Mouse (Mus musculus): Measurements from ENCODE around the gene Ube2e3.

Ube2e3 gene

DNA sequence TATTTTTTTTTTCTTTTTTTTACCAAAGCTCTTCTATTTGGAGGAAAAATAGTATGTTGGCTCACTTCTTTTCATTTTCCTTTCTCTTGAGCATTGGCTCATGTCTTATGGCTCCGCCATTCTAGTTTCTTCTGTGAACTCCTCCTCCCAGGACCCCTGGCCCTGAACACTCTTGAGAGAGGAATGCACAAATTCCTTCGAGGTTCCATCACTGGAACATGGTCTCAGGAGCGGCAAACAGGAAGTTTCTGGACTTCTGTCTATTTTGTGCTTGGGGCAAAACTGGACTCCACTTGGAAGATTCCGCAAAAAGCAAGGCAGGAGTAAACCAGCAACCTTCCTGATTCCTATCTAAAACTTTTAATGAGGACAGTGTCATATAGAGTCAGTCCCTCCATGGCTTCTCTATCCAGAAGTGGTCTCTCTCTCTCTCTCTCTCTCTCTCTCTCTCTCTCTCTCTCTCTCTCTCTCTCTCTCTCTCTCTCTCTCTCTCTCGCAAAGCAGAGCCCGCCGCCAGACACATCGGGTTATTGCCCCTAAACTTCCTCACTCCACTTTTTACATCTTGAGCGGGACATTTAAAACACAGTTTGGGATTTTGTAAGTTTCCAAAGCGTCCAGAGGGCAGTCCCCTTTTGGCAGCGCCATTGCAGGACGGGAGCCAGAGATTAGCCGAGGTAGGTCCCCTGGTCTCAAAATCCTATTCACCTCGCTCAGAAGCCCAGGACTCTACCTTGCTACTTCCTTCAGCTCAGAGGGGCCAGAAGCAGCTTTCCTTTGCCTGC lies at the start of gene Ube2e3:
Gene Ube2e3 (plus strand): TSS at position 399 of the 785 bp plus-strand sequence.
- no peak for DNase-seq (ENCODE audit: low read depth, low spot score)

DNA sequence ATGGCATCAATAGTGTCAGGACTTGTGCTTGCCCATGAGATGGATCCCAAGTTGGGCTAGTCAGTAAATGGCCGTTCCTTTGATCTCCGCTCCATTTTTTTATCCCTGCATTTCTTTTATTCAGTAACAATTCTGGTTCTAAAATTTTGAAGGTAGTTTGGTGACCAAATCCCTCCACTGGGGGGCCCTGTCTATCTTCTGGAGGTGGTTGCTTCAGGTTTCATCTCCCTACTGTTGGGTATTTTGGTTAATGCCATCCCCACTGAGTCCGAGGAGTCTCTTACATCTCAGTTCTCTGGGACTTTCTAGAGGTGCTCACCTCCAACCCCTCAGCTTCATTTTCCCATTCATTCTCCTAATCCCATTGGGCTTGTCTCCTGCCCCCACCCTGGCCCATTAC lies 38.0 kb upstream of the Ube2e3 start:
- DNase-seq (ENCODE audit: low read depth, low spot score) = no peak

DNA sequence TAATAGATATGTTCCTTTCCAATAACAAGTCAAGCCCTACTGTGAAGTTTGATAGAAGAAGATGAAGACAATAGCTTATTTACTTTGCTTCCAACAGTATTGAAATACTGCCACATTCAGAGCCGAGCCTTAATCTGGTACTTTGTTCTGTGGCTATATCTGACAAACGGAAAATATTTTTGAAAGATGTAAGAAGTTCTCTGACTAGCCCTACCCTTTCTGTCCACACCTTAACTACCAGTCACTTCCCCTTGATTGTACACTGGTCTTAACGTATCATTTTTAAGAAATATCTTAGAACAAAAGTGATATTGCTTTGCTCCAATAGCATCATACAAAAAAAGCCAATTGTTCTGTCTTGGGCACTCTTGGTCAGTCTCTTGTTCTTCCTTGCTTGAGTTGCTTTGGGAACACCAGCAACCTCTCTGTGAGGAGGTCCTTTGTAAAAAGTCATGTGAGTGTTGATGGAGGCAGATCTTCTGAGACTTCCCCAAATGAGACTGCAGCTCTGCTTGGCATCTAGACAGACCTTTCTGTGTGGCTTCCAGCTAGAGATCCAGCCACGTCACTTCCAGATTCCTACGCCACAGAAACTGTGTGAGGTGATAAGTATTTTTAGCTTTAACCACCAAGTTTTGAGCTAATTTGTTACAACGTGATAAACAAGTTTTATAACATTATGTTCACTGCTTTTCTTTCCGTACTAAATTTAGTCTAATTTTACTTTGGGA lies 26.3 kb upstream of the Ube2e3 start:
- peak; percentile 7 for DNase-seq (ENCODE audit: low read depth, low spot score)

DNA sequence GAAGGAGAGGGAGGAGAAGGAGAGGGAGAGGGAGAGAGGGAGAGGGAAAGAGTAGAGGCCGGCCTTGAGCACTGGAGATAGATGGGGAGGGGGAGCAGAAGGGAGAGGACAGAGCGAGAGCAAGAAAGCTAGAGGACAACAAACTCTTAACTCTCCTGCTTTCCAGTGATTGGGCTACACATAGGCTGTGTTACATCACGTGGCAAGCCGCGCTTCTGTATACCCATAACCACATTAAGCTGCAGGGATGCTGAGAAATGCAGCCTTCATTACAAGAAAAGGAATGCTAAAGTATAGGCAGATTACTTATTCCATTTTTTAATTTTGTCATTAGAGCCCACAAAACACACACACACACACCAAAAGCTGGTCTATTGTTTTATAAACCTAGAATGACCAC lies 23.6 kb upstream of the Ube2e3 start:
- no peak for DNase-seq (ENCODE audit: low read depth, low spot score)

GRCm38 (mm10) chr2:78845274-78845673 lies 22.6 kb upstream of the Ube2e3 start:
- DNase-seq (ENCODE audit: low read depth, low spot score) = no peak

DNA sequence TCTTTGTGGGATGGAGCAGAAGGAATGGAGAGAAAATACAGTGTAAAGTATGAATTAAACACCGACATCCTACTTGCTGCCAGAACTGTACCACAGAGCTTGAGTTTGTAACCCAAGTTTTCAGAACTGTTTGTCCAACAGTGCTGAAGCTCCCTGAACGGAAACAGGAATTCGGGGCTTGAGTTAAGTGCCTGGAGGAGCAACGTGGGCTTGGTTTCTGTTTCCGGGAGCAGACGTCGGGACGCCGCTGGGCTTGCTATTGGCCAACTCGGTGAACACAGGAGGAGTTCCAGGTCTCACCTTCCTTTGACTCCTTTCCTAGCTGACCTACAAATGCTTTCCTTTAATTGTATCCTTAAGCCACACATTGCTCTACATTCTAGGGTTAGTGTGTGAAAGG lies 22.2 kb upstream of the Ube2e3 start:
- DNase-seq (ENCODE audit: low read depth, low spot score) = no peak

GRCm38 (mm10) chr2:78854315-78854714 lies 13.6 kb upstream of the Ube2e3 start:
- no peak for DNase-seq (ENCODE audit: low read depth, low spot score)

GRCm38 (mm10) chr2:78858628-78859027 lies 9.3 kb upstream of the Ube2e3 start:
- DNase-seq (ENCODE audit: low read depth, low spot score) = no peak

DNA sequence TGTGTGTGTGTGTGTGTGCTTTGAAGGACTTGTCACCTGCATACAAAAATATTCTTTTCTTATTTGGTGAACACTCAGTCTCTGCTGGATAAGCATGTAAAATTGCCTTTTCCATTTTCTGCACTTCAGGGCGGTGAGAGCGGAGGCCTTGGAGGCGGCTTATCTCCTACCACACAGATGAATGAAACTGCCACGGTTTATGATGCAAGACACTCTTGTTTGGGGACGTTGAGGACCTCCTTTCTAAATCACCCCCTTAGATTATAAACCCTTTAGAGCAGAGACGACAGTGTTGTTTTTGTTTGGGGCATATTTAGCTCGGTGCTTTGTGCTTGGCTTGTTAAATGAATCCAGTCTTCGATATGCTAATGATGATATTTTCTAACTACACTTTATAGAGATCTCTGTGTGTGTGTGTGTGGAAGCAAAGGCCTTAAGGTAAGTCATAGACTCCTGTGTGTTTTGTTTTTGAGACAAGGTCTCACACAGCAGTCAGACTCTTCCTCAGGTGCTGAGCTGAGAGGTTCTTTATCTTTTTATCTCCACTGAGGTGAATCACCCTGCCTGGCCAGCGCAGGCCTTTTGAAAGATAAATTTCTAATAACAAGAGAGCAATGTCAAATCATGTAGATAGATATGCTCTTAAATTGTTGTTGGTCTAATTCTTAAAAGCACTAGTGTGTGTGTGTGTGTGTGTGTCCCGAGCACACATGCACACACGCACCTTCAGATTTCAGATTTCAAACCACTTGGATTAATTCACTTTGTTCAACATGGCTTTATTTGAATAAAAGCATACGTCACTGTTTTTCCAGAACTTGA lies 8.4 kb upstream of the Ube2e3 start:
- DNase-seq (ENCODE audit: low read depth, low spot score) = no peak

DNA sequence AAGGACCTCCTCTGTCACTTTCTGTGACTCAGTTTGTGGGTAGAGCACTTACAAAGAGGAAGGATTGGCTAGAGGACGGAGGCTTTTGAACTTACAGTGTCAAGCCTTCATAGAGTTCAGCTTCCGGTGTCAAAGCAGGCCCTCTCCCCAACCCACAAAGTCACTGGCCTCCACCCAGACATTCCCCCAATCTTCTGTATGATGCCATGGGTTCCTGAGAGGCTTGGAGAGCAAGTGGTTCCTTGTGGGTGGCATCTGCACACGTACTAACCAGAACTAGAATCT lies 7.9 kb upstream of the Ube2e3 start:
- no peak for DNase-seq (ENCODE audit: low read depth, low spot score)

DNA sequence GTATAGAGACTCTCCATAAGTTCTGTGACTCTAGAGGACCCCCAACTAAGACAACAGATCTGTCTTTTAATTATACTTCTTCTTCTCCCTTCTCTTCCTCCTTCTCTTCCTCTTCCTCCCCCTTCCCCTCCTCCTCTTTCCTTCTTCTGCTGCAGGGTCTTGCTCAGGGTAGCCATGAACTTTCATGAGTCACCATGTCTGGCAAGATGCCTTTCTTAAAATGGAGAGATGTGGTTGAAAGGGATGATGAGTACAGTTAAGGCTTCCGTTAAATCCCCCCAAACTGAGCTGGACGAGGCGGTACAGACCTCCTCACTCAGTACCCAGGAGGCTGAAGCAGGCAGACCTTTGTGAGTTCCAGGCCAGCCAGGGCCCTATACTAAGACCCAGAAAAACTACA lies 3.8 kb upstream of the Ube2e3 start:
- no peak for DNase-seq (ENCODE audit: low read depth, low spot score)

DNA sequence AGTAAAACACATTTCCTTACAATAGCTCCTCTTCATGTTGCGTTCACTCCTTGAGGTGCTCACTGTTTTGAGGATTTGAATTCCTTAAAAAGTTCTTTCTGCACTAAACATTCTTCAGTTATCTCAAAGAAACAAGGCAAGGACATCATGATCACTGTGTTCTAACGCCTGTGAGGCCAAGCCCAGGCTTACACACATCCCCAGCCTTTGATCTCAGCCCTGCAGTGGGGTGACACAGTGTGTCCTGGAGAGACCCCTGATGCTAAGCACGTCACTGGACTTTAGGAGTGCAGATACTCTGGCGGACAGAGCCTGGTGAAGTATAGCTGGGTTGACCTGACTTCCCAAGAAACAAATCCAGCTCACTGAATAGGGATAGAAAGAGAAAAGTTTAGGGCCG lies 3.1 kb upstream of the Ube2e3 start:
- no peak for DNase-seq (ENCODE audit: low read depth, low spot score)

- DNase-seq (ENCODE audit: low read depth, low spot score) = peak; percentile 79
These were observed 559 bp downstream of the Ube2e3 start for GRCm38 (mm10) chr2:78868511-78868854.

GRCm38 (mm10) chr2:78868951-78869720 lies 1.2 kb downstream of the Ube2e3 start:
- DNase-seq (ENCODE audit: low read depth, low spot score) = peak; percentile 91

DNA sequence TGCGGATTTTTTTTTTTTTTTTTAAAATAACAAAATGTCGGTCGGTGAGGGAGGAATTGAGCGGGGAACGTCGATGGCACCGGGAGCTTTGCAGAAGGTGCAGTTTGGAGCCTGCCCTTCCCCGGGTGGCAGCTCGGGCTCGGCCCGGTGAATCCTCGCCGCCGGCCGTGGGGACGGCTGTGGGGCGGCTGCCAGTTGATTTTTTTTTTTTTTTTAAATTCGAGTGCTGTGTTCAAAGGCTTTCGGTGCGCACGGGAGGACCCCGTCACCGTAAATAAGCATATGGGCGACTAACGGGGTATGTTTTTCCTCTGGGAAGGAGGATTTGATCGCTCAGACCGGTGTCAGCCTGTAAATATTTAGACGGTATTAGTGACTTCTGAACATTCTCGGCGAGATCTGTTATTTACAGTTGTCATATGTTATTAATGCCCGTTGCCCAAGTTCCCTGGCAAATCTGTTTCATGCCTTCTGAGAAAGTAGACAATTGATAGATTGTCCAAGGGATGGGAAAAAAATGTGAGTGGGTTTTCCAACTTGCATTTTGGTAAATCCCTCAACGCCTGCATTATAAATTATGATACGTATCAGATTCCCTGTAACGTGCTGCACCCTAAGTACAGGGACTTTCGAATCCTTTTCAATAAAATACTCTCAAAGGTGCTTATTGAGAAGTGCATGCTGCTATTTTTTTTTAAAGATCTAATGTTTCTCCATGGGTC lies 2.0 kb downstream of the Ube2e3 start:
- peak; percentile 56 for DNase-seq (ENCODE audit: low read depth, low spot score)

DNA sequence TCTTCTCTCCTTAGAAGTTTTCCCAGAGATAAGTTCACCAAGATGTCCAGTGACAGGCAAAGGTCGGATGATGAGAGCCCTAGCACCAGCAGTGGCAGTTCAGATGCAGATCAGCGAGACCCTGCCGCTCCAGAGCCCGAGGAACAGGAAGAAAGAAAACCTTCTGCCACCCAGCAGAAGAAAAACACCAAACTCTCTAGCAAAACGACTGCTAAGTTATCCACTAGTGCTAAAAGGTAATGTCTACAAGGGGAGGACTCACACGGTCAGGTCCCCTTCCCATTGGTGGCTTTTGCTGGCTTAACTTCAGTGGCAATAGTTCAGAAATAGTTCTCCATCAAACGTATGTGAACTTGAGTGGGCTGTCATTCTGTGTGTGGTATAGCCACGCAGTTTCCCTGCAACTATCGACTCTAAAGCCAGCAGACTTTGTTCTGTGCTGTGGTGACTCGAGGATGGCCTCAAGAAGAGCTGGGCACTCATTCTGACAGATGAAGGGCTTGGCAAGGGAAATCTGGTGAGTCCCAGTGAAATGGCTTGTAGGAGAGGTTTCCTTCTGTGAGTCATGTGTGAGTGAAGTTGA lies 2.6 kb downstream of the Ube2e3 start:
- peak; percentile 58 for DNase-seq (ENCODE audit: low read depth, low spot score)

DNA sequence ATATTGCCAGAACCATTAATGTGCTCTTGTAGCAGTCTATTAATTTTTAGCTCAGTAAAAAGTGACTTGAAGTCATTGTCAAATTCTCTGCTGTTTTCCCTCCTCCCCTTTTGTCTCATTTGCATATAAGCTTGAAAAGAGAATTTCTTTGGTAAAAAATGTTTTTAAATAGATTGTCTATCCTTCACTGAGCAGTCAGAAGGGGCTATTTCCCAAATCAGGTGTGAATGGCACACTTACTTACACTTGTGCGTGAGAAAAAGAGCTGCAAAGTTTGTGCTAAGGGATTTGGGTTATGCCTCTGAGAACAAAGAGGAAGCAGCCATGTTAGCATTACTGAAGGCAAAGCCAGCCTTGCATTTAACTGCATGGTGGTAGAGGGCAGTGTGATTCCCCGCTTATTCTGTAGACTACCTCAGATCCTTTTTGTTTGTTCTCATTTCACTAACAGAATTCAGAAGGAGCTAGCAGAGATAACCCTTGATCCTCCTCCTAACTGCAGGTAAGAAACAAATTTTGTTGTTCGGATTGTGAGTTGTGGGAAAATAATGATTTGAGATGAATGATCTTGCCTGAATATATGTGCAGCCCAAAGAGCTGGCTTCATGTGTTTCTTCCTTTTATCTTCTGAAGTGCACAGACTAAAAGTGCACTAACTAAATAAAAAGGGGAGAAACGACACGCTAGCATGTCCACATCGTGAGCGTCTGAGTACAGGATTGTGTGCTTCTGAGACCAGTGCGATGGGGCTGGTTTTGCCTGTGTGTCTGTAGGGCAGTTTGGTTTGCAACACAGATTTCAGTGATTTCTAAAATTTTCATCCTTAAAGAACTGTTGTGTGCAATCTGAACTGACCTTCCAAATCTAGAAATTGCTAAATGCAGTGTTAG lies 4.3 kb downstream of the Ube2e3 start:
- peak; percentile 85 for DNase-seq (ENCODE audit: low read depth, low spot score)

- DNase-seq (ENCODE audit: low read depth, low spot score) = peak; percentile 29
These were observed 6.0 kb downstream of the Ube2e3 start for GRCm38 (mm10) chr2:78873946-78874345.

DNA sequence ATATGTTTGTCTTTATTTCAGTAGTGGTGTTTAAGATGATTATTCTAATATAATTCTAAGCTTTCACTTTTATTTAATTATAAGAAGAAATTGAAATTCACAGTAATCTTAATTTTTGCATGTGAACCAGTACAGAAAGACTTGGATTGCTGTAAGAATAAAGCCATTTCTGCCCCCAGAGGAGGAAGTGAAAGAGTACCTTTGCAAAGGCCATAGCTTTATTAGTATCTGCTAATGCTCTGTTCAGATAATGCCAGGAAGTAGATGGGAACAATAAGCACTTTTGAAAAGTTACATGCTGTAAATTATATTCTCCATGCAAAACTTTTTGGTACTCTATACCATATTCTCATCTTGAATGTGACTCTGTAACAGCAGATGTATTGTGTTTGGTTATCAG lies 8.1 kb downstream of the Ube2e3 start:
- DNase-seq (ENCODE audit: low read depth, low spot score) = no peak

DNA sequence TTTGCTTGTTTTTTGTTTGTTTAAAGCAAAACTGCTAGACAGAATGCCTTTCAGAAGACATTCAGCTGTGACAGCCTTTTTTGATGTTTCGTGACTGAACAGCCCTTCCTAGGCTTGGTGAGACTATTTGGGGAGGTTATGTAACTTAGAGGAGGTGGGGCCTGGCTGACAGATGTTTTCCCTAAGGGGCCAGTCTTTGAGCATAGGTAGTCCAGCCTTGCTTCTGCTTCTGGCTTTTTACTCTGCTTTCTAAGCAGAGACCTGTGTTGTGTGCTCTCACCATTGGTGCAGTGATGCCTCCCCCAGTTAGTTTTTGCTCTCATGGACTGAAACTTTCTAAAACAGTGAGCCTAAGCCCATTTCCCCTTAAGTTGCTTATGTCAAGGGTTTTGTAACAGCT lies 14.1 kb downstream of the Ube2e3 start:
- no peak for DNase-seq (ENCODE audit: low read depth, low spot score)

Measured in brain, adult 2 months (tissue).